Mouse (Mus musculus): Measurements from ENCODE around the gene Erbb4. TPM values are rescaled to one million over a fixed set of nuclear protein-coding genes. Genes with fewer than 3 reads are reported as not detected.

Erbb4 gene
- polyA plus RNA-seq, 1 experiment: 0.26 TPM

DNA sequence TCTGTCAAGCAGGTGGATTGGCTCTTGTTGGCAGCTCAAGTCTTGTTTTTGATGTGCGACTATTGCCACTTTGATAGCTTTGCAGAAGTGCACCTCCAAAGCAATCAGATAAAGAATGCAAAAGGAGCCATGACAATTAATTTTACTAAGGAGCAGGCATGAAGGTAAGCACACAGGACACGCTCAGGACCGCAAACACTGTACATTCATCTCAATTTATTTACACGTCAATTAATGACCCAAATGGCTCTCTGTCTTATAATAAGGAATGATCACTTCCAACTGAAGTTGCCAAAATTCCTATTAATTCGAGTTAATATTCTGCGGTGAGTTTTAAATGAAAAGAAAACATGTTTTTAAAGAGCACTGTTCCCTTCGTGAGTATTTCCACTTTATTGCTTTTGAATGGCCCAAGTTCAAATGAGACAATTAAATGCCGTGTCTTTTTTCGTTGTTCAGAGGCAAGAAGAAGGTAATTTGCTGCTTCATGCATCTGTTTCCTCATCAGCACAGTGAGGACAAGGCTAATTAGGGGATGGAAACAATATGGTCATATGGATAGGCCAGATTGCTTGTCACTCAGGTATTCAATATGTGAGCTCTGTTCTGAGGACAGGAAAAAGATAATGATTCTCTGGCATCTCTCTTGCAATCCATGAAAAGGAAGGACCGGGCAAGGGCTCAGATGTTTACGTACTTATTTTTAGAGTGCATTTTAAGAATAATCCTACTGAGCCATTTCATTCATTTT, 61.5 kb downstream of the Erbb4 start:
- DNase-seq: no peak
- Histone ChIP-seq H3K4me1 (ENCODE audit: control insufficient read depth, insufficient read depth, low read length) (no peaks in the 10 kb centered on the region), H3K4me3 (replicated peaks; ENCODE audit: extremely low read depth, low read depth, low read length) (no peak overlapping the region)
- TF ChIP-seq CTCF (IDR thresholded peaks at IDR 0.05; ENCODE audit: insufficient read depth, low read length): no peak
- no peak for TF ChIP-seq POLR2A (IDR thresholded peaks at IDR 0.05; ENCODE audit: borderline replicate concordance, extremely low read depth, low read depth, low read length)
- 80% methylated on average over 11 of the region's 11 CpGs for WGBS

DNA sequence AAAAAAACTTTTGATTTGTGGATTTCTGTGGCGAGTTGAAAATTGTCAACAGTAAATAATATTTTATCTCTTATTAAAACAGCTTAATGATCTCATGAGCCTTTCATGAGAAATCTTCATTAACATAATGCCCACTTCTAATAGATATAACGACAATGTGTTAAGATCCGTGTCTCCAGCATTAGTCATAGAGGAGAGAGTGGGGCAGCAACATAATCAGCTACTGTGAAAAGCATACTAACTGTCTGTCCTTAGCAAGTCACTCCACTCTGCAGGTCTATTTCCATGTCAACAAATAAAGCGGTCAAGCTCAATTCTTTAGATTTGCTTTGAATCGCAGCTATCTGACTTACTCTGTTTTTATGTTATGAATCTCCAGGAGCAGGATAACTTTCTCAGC, 80.0 kb downstream of the Erbb4 start:
- Histone ChIP-seq H3K4me3 (replicated peaks; ENCODE audit: extremely low read depth, low read depth, low read length) (no peak overlapping the region), H3K4me1 (ENCODE audit: control insufficient read depth, insufficient read depth, low read length) (no peaks in the 10 kb centered on the region)
- 70% methylated on average over 5 of the region's 5 CpGs for WGBS
- DNase-seq: no peak
- no peak for TF ChIP-seq POLR2A (IDR thresholded peaks at IDR 0.05; ENCODE audit: borderline replicate concordance, extremely low read depth, low read depth, low read length)
- no peak for TF ChIP-seq CTCF (IDR thresholded peaks at IDR 0.05; ENCODE audit: insufficient read depth, low read length)

DNA sequence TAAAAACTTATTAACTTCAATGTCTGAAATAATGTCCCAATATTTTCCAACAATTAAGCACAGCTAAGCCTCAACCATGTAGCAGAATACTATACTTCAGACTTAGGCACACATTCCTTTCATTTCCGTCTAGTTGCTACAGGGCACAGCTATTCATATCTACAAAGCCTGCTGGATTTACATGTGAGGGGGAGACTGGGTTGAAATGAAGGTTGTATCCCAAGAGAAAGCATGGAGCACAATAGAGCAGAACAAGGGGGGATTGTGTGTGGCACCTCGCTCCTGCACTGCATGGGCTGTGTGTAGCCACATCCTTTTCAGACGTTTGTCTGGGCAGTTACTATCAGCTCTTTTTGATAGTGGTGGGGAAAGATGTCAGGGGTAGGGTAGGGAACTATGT, 83.0 kb downstream of the Erbb4 start:
- DNase-seq: no peak
- H3K4me1 ChIP-seq (ENCODE audit: control insufficient read depth, insufficient read depth, low read length): no peaks in the 10 kb centered on the region
- H3K4me3 ChIP-seq (replicated peaks; ENCODE audit: extremely low read depth, low read depth, low read length): no peak overlapping the region
- no peak for TF ChIP-seq POLR2A (IDR thresholded peaks at IDR 0.05; ENCODE audit: borderline replicate concordance, extremely low read depth, low read depth, low read length)
- no peak for TF ChIP-seq CTCF (IDR thresholded peaks at IDR 0.05; ENCODE audit: insufficient read depth, low read length)
- 40% methylated on average over 3 of the region's 3 CpGs for WGBS

DNA sequence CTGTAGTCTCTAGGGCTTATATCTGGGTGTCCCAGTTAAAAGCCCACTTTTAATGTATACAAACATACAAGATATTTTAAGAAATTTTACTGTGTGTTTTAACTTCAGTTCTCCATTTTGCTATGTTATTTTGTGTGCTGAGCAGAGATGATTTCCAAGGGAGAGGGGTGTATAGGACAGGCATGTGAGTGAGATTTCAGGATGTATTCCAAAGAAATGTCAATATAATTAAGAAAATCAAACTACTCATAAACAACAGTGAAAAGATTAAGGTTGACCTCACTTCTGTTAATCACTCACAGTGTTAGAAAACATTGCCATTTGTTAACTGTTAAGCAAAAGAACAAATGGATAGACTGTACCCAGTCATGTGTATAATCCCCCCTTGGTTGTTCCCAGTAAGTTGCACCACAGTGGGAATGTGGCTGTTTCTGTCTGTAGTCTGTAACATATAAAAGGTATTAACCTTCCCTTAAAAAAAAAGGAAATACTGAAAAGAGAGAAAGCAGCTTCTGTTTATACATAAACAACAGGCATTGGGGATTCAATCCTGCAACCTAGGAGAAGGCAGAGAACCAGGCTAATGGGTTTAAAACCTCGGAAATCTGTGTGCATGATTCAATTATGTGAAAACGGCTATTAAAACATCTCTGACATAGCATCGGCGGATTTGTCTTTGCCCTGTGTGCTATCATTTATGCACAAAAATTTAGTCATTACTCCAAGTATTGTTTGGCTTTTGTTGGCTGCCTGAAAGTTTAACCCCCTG, 84.5 kb downstream of the Erbb4 start:
- whole genome bisulfite sequencing: 75% methylated on average over 4 of the region's 4 CpGs
- Histone ChIP-seq H3K4me3 (replicated peaks; ENCODE audit: extremely low read depth, low read depth, low read length) (no peak overlapping the region), H3K4me1 (ENCODE audit: control insufficient read depth, insufficient read depth, low read length) (no peaks in the 10 kb centered on the region)
- DNase-seq: no peak
- TF ChIP-seq CTCF (IDR thresholded peaks at IDR 0.05; ENCODE audit: insufficient read depth, low read length): no peak
- TF ChIP-seq POLR2A (IDR thresholded peaks at IDR 0.05; ENCODE audit: borderline replicate concordance, extremely low read depth, low read depth, low read length): no peak

DNA sequence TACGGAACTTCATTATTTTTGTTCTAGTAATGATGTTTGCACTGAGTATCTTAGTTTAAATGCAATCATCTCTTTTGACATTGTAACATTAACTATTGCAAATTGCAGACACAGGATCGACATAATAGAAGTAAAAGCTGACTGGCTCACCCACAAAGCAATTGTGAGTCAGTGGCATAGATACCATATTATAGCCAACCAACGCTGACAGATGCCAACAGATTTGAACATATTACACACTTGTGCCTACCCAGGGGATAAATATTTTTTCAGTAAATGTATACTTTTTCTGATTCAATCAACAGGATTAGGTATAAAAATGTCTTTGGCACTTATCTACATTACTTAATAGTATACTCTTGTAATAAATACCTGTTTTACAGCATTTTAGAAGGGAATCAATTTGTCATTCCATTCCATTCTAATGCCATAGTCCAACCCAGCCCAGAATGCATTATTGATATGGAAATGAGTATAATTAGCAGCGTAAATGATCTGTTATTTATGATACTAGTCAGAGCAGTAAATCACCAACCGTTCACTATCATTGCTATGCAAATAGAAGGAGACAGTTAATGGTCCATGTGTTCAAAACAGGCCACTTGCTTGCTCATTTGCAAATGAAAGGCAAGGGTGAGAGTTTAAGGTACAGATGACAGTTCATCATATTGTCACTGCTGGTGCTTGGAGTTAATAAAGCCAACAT, 97.9 kb downstream of the Erbb4 start:
- WGBS: 74% methylated on average over 5 of the region's 5 CpGs
- TF ChIP-seq POLR2A (IDR thresholded peaks at IDR 0.05; ENCODE audit: borderline replicate concordance, extremely low read depth, low read depth, low read length): no peak
- no peak for TF ChIP-seq CTCF (IDR thresholded peaks at IDR 0.05; ENCODE audit: insufficient read depth, low read length)
- Histone ChIP-seq H3K4me3 (replicated peaks; ENCODE audit: extremely low read depth, low read depth, low read length) (no peak overlapping the region), H3K4me1 (ENCODE audit: control insufficient read depth, insufficient read depth, low read length) (no peaks in the 10 kb centered on the region)
- DNase-seq: no peak

DNA sequence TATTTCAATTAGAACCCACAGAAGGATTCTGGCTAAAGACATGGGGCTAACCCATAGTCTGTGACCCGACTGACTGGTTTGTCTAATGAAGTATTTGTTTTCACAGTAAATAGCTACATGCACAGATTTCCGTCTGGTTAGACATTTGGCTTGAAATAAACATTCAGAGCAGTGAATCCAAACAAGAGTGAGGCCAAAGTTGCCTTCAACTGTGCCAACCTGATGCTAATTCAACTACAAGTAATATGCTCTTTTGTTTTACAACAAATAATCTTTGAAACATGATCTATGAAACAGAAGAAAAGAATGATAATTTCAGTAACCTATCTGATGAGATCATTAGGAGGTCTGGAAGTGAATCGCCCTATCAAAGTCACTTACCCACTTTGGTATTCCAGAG, 106.5 kb downstream of the Erbb4 start:
- TF ChIP-seq CTCF (IDR thresholded peaks at IDR 0.05; ENCODE audit: insufficient read depth, low read length) (no peak), POLR2A (IDR thresholded peaks at IDR 0.05; ENCODE audit: borderline replicate concordance, extremely low read depth, low read depth, low read length) (no peak)
- H3K4me1 ChIP-seq (ENCODE audit: control insufficient read depth, insufficient read depth, low read length): no peaks in the 10 kb centered on the region
- no peak for DNase-seq
- WGBS: 54% methylated on average over 3 of the region's 3 CpGs
- no peak overlapping the region for H3K4me3 ChIP-seq (replicated peaks; ENCODE audit: extremely low read depth, low read depth, low read length)

DNA sequence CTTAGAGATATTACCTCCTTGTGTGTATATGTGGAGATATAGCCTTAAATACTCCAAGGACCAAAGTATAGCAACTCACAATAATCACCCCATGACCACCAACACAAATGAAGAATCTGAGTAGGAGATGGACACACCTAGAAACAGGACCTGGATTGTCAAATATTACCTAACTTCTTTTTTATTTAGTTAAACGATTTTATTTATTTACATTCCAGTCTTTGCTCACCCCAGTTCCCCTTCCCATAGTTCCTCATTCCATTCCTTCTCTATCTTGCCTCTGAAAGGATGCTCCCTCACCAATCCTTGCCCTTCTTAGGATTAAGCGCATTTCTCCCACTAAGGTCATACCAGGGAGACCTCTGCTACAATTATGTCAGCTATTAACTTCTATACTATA, 128.6 kb downstream of the Erbb4 start:
- H3K4me1 ChIP-seq (ENCODE audit: control insufficient read depth, insufficient read depth, low read length): no peaks in the 10 kb centered on the region
- DNase-seq: no peak
- H3K4me3 ChIP-seq (replicated peaks; ENCODE audit: extremely low read depth, low read depth, low read length): no peak overlapping the region
- 55% methylated on average over 2 of the region's 2 CpGs for WGBS
- TF ChIP-seq CTCF (IDR thresholded peaks at IDR 0.05; ENCODE audit: insufficient read depth, low read length) (no peak), POLR2A (IDR thresholded peaks at IDR 0.05; ENCODE audit: borderline replicate concordance, extremely low read depth, low read depth, low read length) (no peak)

DNA sequence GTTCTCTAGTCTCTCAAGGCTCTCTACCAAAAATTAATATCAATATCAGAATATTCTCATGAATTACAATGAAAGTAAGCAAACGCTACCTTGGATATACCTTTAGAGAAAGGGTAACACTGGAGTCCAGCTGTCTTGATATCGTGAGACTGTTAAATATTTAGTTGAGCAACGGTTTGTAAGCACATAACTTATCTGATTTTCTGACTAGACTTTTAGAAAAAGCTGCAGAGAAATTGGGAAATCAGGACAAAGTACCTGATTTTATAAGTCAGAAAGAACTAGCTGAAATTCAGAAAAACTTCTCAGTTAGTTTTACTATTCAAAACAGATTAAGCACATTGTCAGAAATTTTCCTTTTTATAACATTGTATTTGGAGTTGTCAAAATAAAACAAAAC, 129.3 kb downstream of the Erbb4 start:
- DNase-seq: no peak
- TF ChIP-seq POLR2A (IDR thresholded peaks at IDR 0.05; ENCODE audit: borderline replicate concordance, extremely low read depth, low read depth, low read length): no peak
- no peak for TF ChIP-seq CTCF (IDR thresholded peaks at IDR 0.05; ENCODE audit: insufficient read depth, low read length)
- no peaks in the 10 kb centered on the region for H3K4me1 ChIP-seq (ENCODE audit: control insufficient read depth, insufficient read depth, low read length)
- WGBS: 55% methylated on average over 3 of the region's 3 CpGs
- H3K4me3 ChIP-seq (replicated peaks; ENCODE audit: extremely low read depth, low read depth, low read length): no peak overlapping the region

DNA sequence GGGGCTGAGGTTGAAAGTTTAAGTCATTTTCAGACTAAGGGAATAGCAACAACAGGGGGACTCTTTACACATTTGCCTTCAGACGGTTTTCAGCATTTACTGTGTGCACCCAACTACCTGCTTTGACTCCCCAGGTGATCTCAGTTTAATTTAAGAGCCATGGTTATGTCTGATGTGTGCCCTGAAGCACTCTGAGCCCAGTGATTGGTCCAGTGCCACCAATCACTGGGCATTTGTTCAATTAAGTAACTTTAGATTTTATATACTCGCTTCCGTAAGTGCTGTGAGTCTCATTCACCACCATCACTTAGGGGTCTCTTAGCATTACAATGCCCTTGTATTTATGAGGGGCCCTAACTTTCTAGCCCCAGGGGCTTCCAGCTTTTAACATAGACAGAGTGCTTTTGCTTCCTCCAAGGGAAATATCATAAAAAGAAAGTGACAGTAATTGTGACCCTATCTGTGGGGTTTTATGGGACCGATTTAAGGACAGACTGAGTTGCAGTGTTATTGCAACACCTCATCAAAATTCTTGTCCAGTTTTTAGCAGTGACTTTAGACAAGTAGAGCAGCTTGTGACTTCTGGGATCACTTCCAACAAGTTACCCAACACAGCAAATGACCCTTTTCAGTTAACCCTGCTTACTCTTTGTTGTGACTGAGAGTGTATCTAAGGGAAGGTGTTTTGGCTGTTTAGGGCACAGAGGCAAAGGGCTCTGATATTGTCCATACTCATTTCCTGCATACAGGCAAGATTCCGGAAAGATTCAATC, 134.3 kb downstream of the Erbb4 start:
- Histone ChIP-seq H3K4me3 (replicated peaks; ENCODE audit: extremely low read depth, low read depth, low read length) (no peak overlapping the region), H3K4me1 (ENCODE audit: control insufficient read depth, insufficient read depth, low read length) (no peaks in the 10 kb centered on the region)
- TF ChIP-seq POLR2A (IDR thresholded peaks at IDR 0.05; ENCODE audit: borderline replicate concordance, extremely low read depth, low read depth, low read length): no peak
- no peak for TF ChIP-seq CTCF (IDR thresholded peaks at IDR 0.05; ENCODE audit: insufficient read depth, low read length)
- DNase-seq: peak; percentile 7
- WGBS: 59% methylated on average over 5 of the region's 5 CpGs
